Mouse (Mus musculus) cerebellum, postnatal 4 days (tissue): ENCODE results near the gene Cep104.
A peak's percentile ranks its signal among the peaks of the same experiment; 100 is the strongest.

ENCODE experiments used
- DNase-seq, 2 experiments: peaks; one replicate each; pipeline ENCODE4 v3.0.0; 2022; ENCODE audit warnings: low spot score in 2 of 2, mixed read lengths in 1 of 2

Gene Cep104

GRCm38 (mm10) chr4:153974431-153975291 lies at the start of gene Cep104, which contains the start of gene Dffb:
Gene Cep104, plus strand, starts transcription at chr4:153975194.
Gene Dffb, minus strand, starts transcription at chr4:153975126.
- peak; percentile 90 to 97 for DNase-seq

GRCm38 (mm10) chr4:153928772-153929299 lies 46.2 kb upstream of the Cep104 start:
- DNase-seq = no peak

- no peak for DNase-seq
Measured at GRCm38 (mm10) chr4:153929425-153929824, 45.6 kb upstream of the Cep104 start.

- DNase-seq = no peak
Measured at GRCm38 (mm10) chr4:153929921-153930320, 45.1 kb upstream of the Cep104 start.

- peak; percentile 31 to 63 for DNase-seq
Measured at GRCm38 (mm10) chr4:153943243-153943642, 31.8 kb upstream of the Cep104 start.

GRCm38 (mm10) chr4:153944261-153944660 lies 30.7 kb upstream of the Cep104 start:
- DNase-seq = peak in 1 of 2 experiments; percentile 24

GRCm38 (mm10) chr4:153945741-153946140 lies 29.3 kb upstream of the Cep104 start:
- no peak for DNase-seq

- no peak for DNase-seq
Measured at GRCm38 (mm10) chr4:153950372-153950771, 24.6 kb upstream of the Cep104 start.

- no peak for DNase-seq
Measured at GRCm38 (mm10) chr4:153951150-153951549, 23.8 kb upstream of the Cep104 start.

- no peak for DNase-seq
Measured at GRCm38 (mm10) chr4:153951692-153952091, 23.3 kb upstream of the Cep104 start.

GRCm38 (mm10) chr4:153955651-153956050 lies 19.3 kb upstream of the Cep104 start:
- peak in 1 of 2 experiments; percentile 56 for DNase-seq

GRCm38 (mm10) chr4:153956569-153957405 lies 18.2 kb upstream of the Cep104 start, which contains the start of gene A430005L14Rik:
Gene A430005L14Rik, plus strand, starts transcription at chr4:153957237.
- peak; percentile 96 to 97 for DNase-seq

GRCm38 (mm10) chr4:153957444-153958250 lies 17.3 kb upstream of the Cep104 start:
- DNase-seq = no peak

- DNase-seq = no peak
Measured at GRCm38 (mm10) chr4:153962631-153963030, 12.4 kb upstream of the Cep104 start.

- no peak for DNase-seq
Measured at GRCm38 (mm10) chr4:153966651-153967050, 8.3 kb upstream of the Cep104 start.

- DNase-seq = no peak
Measured at GRCm38 (mm10) chr4:153967556-153967955, 7.4 kb upstream of the Cep104 start.

- DNase-seq = no peak
Measured at GRCm38 (mm10) chr4:153968063-153968462, 6.9 kb upstream of the Cep104 start.

- DNase-seq = no peak
Measured at GRCm38 (mm10) chr4:153975292-153975662, 283 bp downstream of the Cep104 start.

GRCm38 (mm10) chr4:153975768-153976167 lies 774 bp downstream of the Cep104 start:
- DNase-seq = no peak

- DNase-seq = no peak
Measured at GRCm38 (mm10) chr4:153979243-153979642, 4.2 kb downstream of the Cep104 start.

GRCm38 (mm10) chr4:153980470-153980869 lies 5.5 kb downstream of the Cep104 start:
- no peak for DNase-seq
